Mouse (Mus musculus) activated CD4-positive, CD25-positive, alpha-beta regulatory T cell, adult 4 months (primary cell): ENCODE results near the gene Kcnma1. TPM values are rescaled to one million over a fixed set of nuclear protein-coding genes. Genes with fewer than 3 reads are reported as not detected.

Experiments
- ATAC-seq: one replicate; pipeline ENCODE4 v1.8.0; 2017
- polyA plus RNA-seq, 2 experiments: library from polyadenylated mRNA; unstranded; fragments of 100-300 nt; shearing (Covaris generic); gene quantifications; one replicate each; pipeline ENCODE4 v1.2.1; 2017

The Kcnma1 gene
- polyA plus RNA-seq, 2 experiments from 2014 or later = not detected

DNA sequence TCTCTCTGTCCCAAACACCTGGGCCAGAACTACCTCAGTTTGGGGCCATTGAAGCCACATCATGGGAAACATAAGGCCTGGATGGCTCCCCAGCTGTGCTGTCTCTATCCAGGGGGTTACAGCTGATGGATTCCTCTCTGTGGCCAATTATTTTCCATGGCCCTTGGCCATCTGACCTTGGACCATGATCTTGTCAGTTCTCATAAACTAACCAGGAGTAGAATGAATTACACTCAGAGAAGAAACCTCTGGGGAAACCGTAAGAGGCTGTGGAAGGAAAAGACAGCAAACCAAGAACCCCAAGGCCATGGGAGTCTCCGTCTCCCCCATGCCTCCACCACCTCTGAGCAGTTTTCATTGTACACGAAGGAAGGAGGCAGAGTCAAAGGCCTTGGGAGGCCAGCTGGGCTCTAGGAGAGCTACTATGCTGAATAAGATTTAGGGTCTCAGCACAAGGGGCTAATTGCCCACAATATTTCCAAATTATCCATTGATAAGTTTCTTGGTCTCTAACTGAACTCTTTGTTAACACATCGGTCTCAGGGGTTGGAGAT is 491.6 kb downstream of the Kcnma1 start:
- ATAC-seq = no peak

DNA sequence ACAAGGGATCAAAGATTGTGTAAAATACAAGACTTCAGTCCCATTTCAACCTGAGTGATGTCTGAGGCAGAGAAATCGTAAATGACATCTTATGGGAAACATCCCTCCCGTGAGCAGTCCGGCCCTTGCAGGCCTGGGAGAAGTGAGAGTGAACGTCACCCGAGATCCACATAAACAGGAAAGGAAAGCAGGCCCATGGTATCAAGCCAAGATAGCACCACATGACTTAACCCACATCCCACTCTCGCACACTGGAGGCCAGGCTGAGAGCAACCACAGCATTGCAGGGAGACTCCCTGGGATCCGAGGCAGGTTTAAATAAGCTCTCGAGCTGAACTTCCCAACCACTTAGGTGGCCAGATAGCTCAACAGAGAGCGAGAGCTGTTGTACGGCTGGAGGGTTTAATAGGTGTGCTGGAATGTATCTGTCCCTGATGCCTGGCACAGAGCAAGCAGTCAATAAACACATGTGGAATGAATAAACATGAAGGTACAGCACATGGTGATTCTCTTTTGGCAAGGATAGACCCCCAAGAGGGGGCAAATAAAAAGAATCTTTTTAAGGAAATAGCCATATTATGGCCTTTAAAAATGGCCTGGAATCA is 493.1 kb downstream of the Kcnma1 start:
- no peak for ATAC-seq

DNA sequence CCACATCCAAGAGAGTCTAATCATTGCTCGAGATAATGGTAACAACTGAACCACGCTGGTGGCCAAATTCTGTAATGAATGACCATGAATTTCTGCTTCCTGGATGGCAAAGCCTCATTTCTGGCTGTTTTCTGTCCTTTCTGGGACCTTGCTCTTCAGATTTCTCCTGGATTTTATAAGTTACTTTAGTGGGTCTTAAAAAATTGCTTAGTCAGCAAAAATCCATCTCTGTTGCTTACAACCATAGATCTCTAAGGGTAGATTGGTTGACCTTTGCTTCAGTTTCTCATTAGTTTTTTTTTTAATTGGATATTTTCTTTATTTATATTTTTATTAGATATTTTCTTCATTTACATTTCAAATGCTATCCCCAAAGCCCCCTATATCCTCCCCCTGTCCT is 496.9 kb downstream of the Kcnma1 start:
- ATAC-seq = no peak

DNA sequence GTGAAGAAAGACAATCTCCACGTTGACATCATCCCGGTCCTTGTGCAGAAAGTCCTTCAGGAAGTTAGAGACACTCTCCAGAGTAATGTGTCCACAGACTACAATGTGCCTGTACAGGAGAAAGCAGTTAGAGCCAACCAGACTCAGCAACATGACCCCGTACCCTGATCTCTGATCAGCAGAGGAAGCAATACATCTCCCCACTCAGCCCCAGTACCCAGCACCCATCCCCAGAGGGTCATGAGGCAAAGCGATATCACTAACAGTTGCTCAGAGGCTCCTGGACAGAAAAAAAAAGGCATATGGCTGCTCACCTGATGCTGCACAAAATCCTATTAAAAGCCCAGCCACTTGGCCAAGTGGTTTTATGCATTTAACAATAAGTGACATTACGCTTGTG is 504.5 kb downstream of the Kcnma1 start:
- no peak for ATAC-seq

DNA sequence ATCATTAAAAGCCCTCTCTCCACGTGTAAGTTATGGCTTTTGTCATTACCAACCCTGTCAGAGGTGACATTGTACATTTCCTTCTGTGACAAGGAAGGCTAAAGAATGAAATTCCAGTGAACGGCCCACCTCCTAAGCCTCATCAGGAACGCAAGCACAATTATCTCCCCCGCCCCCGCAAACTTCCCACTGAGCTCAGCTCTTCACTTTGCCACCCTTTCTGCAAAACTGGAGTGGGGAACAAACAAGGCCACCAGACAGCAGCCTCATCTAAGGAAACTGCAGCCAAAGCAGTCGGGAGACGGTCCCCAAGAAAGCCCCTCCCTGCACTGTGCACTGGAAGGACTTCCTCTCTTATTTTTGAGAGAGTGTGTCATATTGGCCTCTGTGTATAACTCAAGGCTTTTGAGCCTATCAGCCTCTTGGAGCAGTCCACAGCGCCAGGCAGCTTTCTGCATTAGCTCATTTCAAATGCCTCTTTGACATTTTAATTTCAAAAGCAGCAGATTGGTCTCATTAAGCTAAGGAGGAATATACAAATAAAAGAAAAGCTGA is 512.0 kb downstream of the Kcnma1 start:
- no peak for ATAC-seq

DNA sequence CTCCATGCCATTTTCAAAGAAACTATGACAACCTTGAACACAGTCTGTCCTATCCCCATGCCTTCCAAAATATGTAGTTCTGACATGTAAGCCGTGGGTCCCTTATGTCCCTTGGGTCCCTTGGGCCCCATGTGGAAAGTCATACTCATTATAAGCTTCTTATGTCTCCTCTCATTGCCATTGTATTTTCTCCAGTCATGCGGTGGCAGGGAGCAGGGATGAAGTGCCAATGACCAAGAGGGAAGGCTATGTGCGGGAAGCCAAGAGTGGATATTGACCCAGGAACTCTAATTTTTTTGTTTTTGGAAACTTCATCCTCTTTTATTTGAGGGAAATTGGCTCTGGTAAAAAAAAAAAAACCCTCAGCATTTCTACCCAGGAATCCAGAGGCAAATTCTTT is 517.5 kb downstream of the Kcnma1 start:
- ATAC-seq = no peak

DNA sequence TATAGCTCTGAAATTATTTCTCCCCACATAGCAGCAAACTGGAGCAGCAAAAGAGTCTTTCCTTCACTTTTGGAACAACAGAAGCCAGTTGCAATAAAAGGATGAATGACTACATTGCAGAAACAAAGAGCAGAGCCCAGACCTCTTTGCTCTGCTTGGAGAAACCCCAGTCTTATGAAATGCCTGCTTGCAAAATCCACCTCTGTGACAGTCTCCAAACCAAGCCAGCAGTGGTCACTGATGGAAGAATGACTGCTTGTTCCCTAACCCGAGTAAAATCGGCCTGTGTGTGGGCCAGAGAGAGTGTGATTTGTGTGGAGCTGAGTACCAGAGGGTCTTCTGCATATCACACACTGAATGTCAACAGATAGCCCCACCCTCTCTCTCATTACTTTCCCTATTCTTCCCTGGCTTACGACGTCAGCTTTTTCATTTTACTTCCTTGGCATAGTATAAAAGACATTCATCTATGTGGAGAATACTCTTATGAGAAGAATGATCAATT is 518.0 kb downstream of the Kcnma1 start:
- ATAC-seq = no peak

DNA sequence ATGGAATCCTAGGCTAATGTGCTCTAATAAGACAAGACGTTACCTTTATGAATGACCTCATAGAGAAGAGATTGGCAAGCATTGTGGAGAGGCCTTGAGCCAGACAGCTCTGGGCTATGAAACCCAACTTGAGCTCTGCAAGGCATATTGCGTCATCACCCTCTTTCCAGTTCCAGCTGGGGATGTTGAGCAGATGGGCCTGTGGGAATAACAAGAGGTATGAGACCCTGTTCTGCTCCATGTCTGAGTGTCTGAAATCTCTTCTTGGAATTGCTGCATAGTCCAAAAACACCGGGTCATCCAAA is 519.8 kb downstream of the Kcnma1 start:
- ATAC-seq = no peak

DNA sequence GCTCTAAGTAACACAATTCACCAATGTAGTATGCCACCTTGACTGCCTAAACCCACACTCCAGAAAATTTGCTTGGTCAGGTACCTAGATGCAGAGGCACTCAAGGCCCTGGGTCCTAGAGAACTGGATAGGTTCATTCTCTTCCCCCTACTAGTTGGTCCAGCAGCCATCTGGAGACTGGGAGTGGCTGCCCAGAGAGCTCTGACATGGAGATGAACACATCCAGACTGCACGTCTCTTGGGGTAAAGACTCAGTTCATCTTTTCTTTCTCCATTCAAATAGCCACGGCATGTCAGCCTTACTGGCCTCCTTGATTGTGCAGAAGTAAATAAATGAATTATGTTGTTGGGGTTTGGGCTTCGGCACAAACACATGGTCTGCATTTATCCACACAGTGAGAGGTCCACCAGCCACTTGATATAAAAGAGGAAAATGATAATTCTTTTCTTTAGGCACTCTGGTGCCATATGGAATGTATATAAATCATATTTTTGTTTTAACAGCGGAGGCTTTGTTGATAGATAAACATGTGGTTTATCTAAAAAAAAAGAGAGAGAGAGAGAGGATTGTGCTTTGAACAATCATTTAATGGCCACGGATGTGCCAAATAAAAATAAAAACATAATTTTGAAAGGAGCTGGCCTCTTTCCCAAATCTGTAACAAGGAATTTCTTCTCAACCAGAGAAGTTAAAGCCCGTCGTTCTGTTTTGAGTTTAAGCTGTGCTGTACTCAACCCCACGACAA is 520.4 kb downstream of the Kcnma1 start:
- no peak for ATAC-seq

DNA sequence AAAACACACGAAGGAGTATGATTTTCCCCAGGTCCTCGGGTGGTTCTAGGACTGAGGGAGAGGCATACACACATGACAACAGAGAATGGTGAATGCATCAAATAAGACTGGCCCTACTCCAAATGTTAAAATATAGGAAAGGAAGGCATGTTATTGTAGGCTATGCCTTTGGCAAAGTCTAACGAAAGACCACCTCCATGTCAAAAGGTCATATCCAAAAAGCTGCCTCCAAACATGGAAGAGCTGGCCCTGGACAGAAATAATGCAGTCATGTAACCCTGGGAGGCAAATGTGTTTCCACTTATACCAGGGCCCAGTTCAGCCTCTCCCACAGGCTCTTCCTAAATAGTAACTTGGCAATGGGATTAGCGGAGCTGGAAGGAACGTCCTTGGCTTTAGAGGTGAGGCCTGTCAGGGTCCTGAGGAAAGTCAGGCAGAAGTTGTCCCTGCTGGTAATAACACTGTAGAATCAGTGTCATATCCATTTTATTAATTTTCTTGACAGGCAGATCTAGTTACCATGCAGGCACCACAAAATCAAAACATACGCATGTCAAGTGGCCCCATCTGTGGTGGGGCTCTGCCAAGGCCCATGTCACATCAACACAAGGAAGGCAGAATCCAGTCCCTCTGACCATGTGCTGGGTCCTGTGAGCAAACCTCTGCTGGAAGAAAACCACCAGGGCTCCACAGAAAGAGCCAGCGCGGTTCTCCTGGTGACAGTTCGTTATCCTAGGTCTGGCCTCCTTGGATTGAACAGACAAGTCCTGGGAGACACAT is 521.5 kb downstream of the Kcnma1 start:
- no peak for ATAC-seq

DNA sequence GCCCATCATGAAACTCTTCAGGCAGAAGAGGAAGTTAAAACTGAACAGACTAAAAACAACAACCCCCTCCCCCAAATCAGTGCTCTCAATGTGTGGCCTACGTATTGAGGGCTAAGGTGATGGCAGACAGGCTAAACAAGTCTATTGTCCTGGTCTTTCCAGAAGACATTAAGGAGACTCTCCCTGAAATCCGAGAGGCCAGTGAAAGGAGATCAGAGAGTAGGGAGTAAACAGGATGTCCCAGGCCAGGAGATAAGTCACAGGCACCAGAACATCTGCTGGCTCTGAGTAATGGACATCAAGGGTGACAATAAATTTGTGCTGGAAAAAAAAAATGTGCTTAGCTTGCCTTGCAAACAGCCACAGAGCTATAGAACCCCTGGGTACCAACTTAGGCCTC is 522.9 kb downstream of the Kcnma1 start:
- ATAC-seq = no peak

DNA sequence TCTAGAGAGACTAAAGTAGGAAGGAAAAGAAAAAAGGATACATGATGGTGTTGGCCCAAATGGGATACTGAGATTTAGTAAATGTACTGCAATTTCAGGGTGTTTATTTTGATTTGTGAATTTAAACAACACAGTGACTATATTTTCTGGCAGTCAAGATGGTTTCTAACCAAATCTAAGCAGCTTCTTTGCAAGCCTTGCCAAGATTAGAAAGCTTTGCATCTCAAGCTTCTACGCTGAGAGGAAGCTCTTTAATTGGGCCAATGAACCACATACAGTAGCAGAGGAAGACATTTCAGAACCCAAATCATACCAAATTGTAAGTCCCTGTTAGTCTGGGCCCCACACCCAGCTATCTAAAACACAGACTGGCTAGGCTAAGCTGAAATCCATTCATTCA is 527.6 kb downstream of the Kcnma1 start:
- ATAC-seq = no peak

DNA sequence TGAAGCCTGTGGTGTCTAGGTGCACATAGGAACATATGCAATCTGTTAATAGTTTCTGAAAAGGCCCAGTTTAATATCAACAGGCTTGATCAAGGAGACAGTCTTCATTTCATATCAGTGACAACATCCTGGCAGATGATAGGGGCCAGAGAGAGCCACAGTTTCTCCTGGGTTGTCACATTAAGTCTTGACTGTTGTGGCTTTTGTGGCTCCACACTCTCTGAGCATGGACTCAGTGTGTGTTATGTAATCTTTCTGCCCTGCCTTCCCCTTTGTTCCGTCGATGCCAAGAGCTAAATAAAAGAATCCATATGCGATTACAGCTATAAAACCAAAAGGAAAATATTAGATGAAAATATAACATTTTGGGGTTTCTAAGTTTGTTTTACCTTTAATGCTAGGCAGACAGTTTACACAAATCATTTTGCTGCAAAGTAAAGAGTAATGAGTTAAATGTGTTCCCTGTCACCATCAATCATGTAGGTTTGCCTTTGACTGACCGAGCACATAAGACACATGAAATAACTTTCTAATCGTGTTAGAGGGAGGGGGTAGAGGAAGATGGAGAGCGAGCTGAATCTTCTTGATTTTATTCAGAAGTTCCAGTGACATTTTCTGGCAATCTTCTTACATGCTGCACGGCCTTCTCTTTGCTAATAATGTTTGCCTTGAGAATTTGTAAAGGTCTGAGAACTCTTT is 528.3 kb downstream of the Kcnma1 start:
- ATAC-seq = no peak

DNA sequence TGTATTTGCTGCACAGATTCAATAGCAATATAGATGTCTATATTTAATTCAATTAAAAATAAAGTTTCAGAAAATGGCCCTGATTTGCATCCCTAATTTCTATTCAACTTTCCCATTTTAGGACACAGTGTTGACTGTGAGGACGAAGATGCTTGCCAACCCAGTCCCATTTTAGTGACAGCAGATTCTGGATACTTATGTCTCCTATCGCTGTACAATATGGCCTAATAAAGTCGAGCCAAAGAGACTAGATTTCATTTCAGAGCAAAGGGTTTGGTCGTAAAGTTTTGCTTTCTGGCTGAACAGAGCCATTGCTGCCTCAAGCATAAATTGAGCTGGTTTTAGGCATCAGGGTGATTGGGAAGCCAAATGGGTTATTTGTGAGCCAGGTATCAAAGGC is 539.2 kb downstream of the Kcnma1 start:
- no peak for ATAC-seq

DNA sequence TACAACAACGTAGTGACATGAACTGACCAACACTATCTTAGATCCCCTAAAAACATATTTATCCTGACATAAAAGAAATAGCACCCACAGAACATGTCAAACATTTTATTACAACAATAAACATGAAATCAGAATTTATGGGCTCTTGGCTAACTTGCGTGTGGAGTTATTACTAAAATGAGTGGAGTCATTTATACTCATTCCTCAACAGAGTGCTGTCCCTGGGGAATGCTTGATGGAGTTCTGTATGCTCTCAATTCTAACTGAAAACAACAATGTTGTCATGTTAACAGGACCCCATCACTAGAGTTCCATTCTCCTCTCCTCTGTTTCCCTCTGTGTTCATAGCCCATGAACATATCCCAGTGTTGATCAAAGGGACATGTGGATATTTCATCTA is 544.2 kb downstream of the Kcnma1 start:
- ATAC-seq = no peak

DNA sequence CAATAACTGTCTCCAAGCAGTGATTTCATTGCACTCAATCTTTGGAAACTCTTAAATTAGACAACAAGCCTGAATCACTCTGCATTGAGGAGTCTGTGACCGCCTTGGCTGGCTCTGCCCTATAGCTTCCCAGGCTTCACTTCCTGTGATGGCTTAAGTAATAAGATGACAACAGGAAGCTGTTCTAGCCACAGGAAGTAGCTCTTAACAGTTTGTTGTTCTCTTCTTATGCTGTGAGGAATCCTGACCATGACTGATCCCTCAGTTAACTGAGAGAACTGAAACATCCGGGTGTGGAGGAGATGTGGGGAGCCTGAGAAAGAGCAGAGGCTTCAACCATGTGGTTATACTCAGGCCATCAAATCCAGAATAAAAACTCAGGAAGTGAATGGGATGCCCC is 549.2 kb downstream of the Kcnma1 start:
- ATAC-seq = peak; percentile 71

DNA sequence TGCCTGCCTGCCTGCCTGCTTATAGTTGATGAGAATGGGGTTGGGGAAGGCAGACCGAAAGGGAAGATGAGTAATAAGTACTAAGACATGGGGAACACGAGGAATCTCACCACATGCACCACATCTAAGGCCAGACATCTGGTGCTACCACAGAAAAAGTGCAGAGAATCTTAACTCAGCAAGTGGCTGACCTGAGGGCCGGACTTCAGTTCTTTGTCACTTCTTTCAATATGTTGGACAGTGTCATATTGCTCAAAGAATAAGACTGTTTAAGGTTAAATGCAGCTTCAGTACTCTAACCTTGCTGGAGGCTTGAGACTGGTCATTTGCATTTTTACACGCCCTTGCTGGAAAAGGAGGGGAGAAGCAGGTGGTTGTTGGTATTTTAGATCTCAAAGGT is 555.7 kb downstream of the Kcnma1 start:
- ATAC-seq = peak; percentile 19

DNA sequence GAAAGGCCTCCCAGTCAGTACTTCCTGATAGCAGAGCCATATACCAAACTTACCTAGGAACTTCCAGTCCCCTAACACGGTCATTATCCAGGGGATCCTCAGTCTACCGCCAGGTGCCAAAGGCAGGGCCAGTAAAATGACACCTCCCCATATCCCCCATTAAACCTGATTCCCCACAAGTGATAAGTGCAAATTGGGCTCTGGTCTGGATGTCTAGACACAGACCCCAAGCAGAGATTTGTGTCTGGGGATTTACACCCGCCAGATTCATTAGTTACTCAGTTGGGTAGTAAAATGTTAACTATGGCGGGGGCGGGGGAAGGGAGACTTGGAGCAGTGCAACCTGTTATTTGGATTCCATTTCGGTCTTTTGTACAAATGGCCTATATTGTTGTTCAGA is 562.6 kb downstream of the Kcnma1 start:
- ATAC-seq = no peak

DNA sequence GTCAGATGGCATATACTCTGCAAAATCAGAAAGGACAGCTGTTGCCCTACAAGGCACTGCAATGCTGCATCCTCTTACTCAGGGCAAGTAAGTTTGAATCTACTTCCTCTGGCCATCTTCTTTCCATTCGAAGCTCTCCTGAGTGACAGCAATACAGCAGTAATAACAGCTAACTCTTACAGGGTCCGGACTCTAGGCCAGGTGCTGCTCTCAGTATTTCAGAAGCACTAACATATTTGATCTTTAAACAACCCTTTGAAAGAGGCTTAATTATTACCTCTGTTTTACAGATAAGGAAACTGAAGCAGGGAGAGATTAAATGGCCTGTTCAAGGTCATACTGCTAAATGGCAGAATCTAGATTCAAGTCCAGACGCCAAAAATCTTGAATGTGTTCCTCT is 576.8 kb downstream of the Kcnma1 start:
- ATAC-seq = no peak

DNA sequence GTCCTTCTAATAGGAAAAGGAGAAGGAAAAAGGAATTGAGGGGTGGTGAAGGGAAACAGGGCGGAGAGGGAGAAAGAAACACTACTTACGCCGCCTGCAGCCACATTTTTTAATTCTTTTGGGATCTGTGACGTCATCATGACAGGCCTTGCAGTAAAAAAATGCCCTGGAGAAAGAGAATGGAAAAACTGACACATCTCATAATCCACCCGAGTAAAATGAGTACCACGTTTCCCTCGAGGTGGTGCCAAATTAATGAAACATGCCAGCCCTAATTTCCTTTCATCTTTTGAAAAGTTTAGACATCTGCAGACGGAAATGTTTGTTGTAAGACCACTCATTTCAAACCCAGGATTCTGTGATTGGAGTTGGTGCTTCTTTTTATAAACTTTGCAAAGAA is 578.4 kb downstream of the Kcnma1 start:
- ATAC-seq = no peak

DNA sequence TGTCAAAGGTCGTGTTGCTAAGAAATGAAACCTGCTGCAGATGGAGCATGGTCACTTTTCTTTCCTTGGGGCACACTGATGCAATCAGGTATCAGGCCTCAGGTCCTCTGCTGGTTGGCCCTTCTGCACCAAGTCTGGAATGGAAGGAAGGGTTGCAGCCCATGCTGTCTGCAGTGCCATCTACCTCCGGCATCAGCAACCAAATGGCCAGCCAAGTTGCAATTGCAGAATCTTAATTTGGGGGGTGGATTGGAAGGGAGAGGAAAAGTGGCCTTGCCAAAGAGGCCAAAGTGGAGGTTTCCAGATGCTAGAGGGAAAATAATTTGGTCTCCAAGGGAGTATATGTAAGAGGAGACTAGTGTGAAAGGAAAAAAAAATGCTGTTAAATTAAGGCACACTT is 584.3 kb downstream of the Kcnma1 start:
- no peak for ATAC-seq

DNA sequence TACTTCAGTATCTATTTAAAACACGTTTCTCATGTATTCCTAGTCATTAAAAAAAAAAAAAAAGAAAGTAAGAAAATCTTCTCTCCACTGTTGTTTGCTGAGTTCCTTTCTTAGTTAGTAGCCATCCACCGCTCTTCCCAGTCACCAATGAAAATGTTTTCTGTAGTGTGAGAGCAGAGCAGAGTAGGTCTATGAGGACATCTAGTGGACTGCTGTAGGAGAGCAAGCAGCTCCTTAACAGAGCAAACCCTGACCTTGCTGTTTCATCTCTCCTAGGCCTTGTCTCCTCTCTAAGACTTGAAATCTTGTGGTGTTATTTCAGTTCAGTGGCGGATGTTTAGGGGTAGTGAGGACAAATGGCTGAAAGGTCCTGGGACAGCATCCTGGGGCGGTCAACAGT is 585.2 kb downstream of the Kcnma1 start:
- ATAC-seq = no peak
